Mouse (Mus musculus) naive thymus-derived CD4-positive, alpha-beta T cell, adult 2 months (primary cell): ENCODE measurements around the gene Ddx3x.
"Not testable (repeated sequence)": the region's sequence is repeated elsewhere in the genome, so short reads cannot be mapped to it uniquely, and the experiment has no call there.

Source experiments
- DNase-seq: peaks from one replicate; pipeline ENCODE4 v3.0.0-alpha.2; 2011; ENCODE audit warnings: low read depth

Gene Ddx3x

GRCm38 (mm10) chrX:13281329-13282088, 739 bp downstream of the Ddx3x start:
- peak; percentile 76 for DNase-seq

GRCm38 (mm10) chrX:13282089-13282850, 1.5 kb downstream of the Ddx3x start:
- DNase-seq: peak; percentile 25

DNA sequence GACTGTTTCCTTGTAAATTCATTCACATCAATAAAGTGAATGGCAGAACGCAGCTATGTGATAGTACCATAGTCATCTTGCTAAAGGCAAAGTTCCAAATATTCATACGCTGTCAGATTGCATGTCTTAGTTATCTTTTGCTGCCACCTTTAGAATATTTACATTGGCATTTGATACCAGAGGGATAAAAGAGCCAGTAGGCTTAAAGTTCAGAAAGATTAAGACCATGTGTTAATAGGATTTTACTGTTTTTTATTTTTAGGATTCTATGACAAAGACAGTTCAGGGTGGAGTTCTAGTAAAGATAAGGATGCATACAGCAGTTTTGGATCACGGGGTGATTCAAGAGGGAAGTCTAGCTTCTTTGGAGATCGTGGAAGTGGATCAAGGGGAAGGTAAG, 5.0 kb downstream of the Ddx3x start:
- DNase-seq: peak; percentile 9

- DNase-seq: peak; percentile 37
Measured at GRCm38 (mm10) chrX:13294505-13295228, 13.9 kb downstream of the Ddx3x start.

DNA sequence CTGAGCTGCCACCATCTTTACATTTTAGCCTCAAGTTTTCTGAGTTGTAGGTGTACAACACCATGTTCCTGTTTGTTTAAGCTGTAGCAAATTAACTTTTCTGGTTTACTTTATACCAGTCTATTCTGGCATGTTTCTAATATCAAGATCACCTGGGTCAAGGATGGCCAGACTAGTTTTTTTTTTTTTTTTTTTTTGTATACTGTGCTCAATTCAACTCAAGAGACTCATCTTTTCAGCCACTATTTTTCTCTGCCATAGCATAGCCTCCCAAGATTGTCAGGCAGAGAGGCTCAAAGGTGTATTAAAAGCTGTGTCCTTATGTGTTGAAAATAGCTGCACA, 14.4 kb downstream of the Ddx3x start:
- DNase-seq: no peak

- DNase-seq: not testable (repeated sequence)
Measured at GRCm38 (mm10) chrX:13296241-13296640, 15.5 kb downstream of the Ddx3x start.

DNA sequence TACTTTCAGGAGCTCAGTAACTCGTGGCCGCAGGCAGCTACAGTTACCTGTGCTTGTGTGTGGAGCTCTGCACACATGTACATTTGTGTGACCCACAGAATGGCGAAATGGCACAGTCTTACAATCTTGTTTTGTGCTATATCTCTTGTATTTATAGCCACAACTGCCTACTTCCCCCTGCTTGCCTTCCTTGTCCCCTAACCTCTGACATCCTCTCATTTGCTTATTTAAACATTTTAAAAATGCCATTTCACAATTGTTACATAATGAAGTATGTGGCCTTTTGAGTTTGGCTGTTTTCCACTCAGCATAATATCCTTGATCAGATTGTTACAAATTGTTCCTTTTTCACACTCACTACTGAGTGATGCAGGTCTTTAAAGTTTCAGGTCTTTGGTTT, 25.4 kb downstream of the Ddx3x start:
- DNase-seq: no peak

GRCm38 (mm10) chrX:13311396-13311795, 30.6 kb downstream of the Ddx3x start:
- DNase-seq: peak; percentile 23

DNA sequence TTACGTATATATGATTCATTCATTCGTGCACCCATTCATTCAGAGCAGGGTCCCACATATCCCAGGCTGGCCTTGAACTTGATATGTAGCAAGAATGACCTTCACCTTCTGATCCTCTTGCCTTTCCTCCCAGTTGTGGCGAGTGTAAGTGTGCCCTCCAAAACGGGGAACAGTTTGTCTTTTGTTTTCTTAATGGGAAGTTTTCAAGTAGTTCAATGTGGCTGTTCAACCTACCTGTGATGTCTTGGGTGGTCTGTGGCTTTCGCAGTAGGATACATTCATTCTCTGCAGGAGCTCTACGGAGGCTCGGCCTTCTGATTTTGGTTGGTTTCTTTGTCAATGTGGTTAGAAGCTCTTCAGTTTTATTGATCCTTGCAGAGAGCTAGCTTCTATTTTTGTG, 48.8 kb downstream of the Ddx3x start:
- DNase-seq: no peak
